8 mouse cellular contexts compared by ENCODE assay signal in the genomic region with DNA sequence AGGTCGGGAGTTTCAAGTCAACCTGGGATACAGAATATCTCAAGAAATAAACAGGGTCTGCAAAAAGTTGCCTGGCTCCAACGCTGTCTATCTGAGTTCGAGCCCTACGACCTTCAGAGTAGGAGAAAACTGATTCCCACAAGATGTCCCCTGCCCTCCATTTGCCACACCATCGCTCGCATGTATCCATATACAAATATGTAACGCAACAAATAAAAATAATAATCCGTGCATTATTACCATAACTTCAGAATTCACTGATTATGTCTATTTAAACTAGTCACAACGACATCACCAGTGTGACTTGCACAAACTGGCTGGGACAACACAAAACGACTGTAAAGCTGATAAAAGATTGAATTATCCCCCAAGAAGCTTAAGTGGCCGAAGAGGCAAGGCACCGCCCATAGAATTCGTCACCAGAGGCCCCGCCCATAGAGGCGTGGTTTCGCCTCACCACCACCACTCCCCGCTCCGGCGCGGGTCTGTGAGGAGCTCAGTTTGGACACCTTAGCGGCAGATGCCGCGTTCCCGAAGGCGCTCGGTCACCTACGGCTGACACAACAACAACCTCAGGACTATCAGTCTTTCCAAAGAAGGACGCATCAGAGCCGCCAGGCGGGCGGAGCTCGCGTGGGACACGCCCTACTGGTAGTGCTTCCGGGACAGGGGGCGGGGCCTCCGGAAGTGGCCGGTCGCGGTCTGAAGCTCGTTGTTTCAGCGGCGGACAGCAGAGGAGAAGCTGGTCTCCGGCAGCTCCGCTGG. TPM values are rescaled to one million over a fixed set of nuclear protein-coding genes. Genes with fewer than 3 reads are reported as not detected.
DNase-seq lines count a peak whose midpoint lies in the region; ATAC-seq lines count a peak whose summit lies in the region.

Ctr9 (plus strand) TSS at position 671 of the 765 bp plus-strand sequence.

- WGBS in hindbrain, embryonic 16.5 days, result 6% methylated on average over 42 of the region's 45 CpGs
- 8% methylated on average over 39 of the region's 45 CpGs for WGBS in macrophage (ENCODE audit: missing documents)

- H3K27me3 ChIP-seq in hindbrain, embryonic 16.5 days (replicated peaks; ENCODE audit: control insufficient read depth, insufficient read depth, low read length), result no peaks in the 10 kb centered on the region

- peaks cover 15% of the 10 kb centered on the region; the same call in 1 of the 2 replicates for H3K79me2 ChIP-seq in macrophage (ENCODE audit: inconsistent target)

- peaks cover 12% of the 10 kb centered on the region for H3K4me1 ChIP-seq in hindbrain, embryonic 16.5 days (ENCODE audit: control insufficient read depth, insufficient read depth, low read depth, low read length)

- H3K9ac ChIP-seq in hindbrain, embryonic 16.5 days (ENCODE audit: low read depth, low read length), result peak within 1 kb of the TSS; percentile 82

- H3K36me3 ChIP-seq in hindbrain, embryonic 16.5 days (ENCODE audit: control insufficient read depth, insufficient read depth, low read length), result peaks cover 3% of the 10 kb centered on the region; the same call in 1 of the 2 replicates
- H3K36me3 ChIP-seq in macrophage (ENCODE audit: inconsistent target), result 0 out of 2 replicates have a peak, but pooled peaks cover 2% of the 10 kb centered on the region

- peak within 1 kb of the TSS; percentile 99 for H3K27ac ChIP-seq in hindbrain, embryonic 16.5 days (ENCODE audit: low read depth, low read length)
- peak within 1 kb of the TSS; percentile 85 for H3K27ac ChIP-seq in macrophage

- H3K4me2 ChIP-seq in hindbrain, embryonic 16.5 days (ENCODE audit: low read length), result peak within 1 kb of the TSS; percentile 79

- peak; percentile 85 for DNase-seq in T-cell, adult 2 months (ENCODE audit: low spot score)
- DNase-seq in cerebellum, postnatal 36 days, result peak; percentile 94
- DNase-seq in gastrocnemius, adult 18-20 months (ENCODE audit: low spot score), result peak; percentile 93
- peak; percentile 91 to 94 for DNase-seq in left cerebral cortex, adult 18-20 months (ENCODE audit: low spot score in 2 of 2)
- peak; percentile 93 for DNase-seq in right cerebral cortex, adult 18-20 months
- DNase-seq in urinary bladder, postnatal 10 days (ENCODE audit: low spot score), result peak; percentile 81

- peak; percentile 98 for ATAC-seq in hindbrain, embryonic 16.5 days

- peak within 1 kb of the TSS; percentile 94 for H3K4me3 ChIP-seq in hindbrain, embryonic 16.5 days (ENCODE audit: low read length)
- H3K4me3 ChIP-seq in macrophage (ENCODE audit: inconsistent target), result peak within 1 kb of the TSS; percentile 97

- H3K9me3 ChIP-seq in hindbrain, embryonic 16.5 days (ENCODE audit: control insufficient read depth, low read length), result no peaks in the 10 kb centered on the region

RNA-seq across cellular contexts. Expression of gene Ctr9, which starts in this region (rescaled TPM):
- 10 to 100 TPM; 16.9 to 18.7 TPM for total RNA-seq in gastrocnemius, adult 18-20 months (2021)
- 63.7 and 72.1 TPM in 2 replicates for polyA plus RNA-seq in hindbrain, embryonic 16.5 days (2015; fragmentation: Nextera tagmentation; extraction: Ambion mirVana)
- 10 to 100 TPM; 37.1 to 39.5 TPM for total RNA-seq in left cerebral cortex, adult 18-20 months (2021)
- total RNA-seq in macrophage (2018; cell fraction: chromatin; rRNA removed), result 10 to 100 TPM; 20.4 to 64.6 (median 39.5) TPM
- total RNA-seq in macrophage (2018; cell fraction: cytosol; rRNA removed), result 10 to 100 TPM; 12.0 to 23.0 (median 17.5) TPM
- 10 to 100 TPM; 15.7 to 44.2 (median 23.5) TPM for total RNA-seq in macrophage (2018; cell fraction: nucleus; rRNA removed)
- polyA plus RNA-seq in macrophage (2018), result 18.6 to 33.3 TPM (median 23.4 TPM) in 3 replicates

Comparison
In these comparisons a context has a peak if more than half of its experiments do, and no peak if none do; other contexts are left out.
1. Peak in every context shown above with its lines: DNase-seq, ATAC-seq, H3K4me3 ChIP-seq and H3K27ac ChIP-seq.